Mouse (Mus musculus) lung, adult 2 months (tissue): ENCODE data around the gene Timp3. TPM values are rescaled to one million over a fixed set of nuclear protein-coding genes. Genes with fewer than 3 reads are reported as not detected.

Experiments
- DNase-seq: peaks from one replicate; pipeline ENCODE4 v3.0.0; 2022
- H3K4me1 ChIP-seq: fragments of 200-500 bp; 2 replicates; pipeline ENCODE4 v1.6.1; 2011; ENCODE audit warnings: low read length; ENCODE audit not compliant: control insufficient read depth, insufficient read depth
- H3K4me3 ChIP-seq: fragments of 200-500 bp; replicated peaks from 2 replicates; pipeline ENCODE3; 2011; ENCODE audit warnings: low read depth, mild to moderate bottlenecking, control low read depth, low read length; ENCODE audit errors: extremely low read depth
- CTCF ChIP-seq: fragments of 200-500 bp; IDR thresholded peaks from 2 replicates; pipeline ENCODE4 v1.5.1; 2011; ENCODE audit warnings: mild to moderate bottlenecking, low read length, control low read depth; ENCODE audit not compliant: insufficient read depth
- POLR2A ChIP-seq: fragments of 200-500 bp; IDR thresholded peaks from 2 replicates; pipeline ENCODE4 v1.6.1; 2011; ENCODE audit warnings: low read depth, mild to moderate bottlenecking, control low read depth, low read length, borderline replicate concordance; ENCODE audit errors: extremely low read depth
- WGBS: fragments of 180-500 bp; shearing (Covaris S2); methylation state at CpG from one replicate; pipeline ENCODE4 v1.1.7; 2018; 5-methylcytosine and 5-hydroxymethylcytosine counted together
- polyA plus RNA-seq: library from polyadenylated mRNA; depleted of rRNA; stranded (reverse); fragments of >200 nt; gene quantifications from 2 replicates; pipeline ENCODE4 v1.2.3, GENCODE M21; 2012

Gene Timp3
- polyA plus RNA-seq, 1 experiment: 259 TPM

- peaks cover 8% of the 10 kb centered on the region for H3K4me1 ChIP-seq
- DNase-seq: no peak
- WGBS: 74% methylated on average over 8 of the region's 8 CpGs
- TF ChIP-seq CTCF (no peak), POLR2A (no peak)
- H3K4me3 ChIP-seq: no peak overlapping the region
Observed at GRCm38 (mm10) chr10:86321194-86321593, 21.0 kb downstream of the Timp3 start.

GRCm38 (mm10) chr10:86322006-86322405, 21.8 kb downstream of the Timp3 start:
- WGBS: 65% methylated on average over 1 of the region's 1 CpGs
- no peak for TF ChIP-seq CTCF
- TF ChIP-seq POLR2A: no peak
- Histone ChIP-seq H3K4me3 (no peak overlapping the region), H3K4me1 (peaks cover 8% of the 10 kb centered on the region)
- no peak for DNase-seq

- no peak for DNase-seq
- TF ChIP-seq POLR2A (no peak), CTCF (no peak)
- Histone ChIP-seq H3K4me3 (no peak overlapping the region), H3K4me1 (peaks cover 8% of the 10 kb centered on the region)
- WGBS: 52% methylated on average over 4 of the region's 4 CpGs
Observed at GRCm38 (mm10) chr10:86323275-86323994, 23.3 kb downstream of the Timp3 start.

- no peak for TF ChIP-seq POLR2A
- no peak for TF ChIP-seq CTCF
- H3K4me1 ChIP-seq: peaks cover 12% of the 10 kb centered on the region
- no peak overlapping the region for H3K4me3 ChIP-seq
- WGBS: 41% methylated on average over 6 of the region's 6 CpGs
- DNase-seq: no peak
Observed at GRCm38 (mm10) chr10:86325272-86325671, 25.1 kb downstream of the Timp3 start.

GRCm38 (mm10) chr10:86328143-86328542, 28.0 kb downstream of the Timp3 start:
- DNase-seq: no peak

GRCm38 (mm10) chr10:86328691-86329090, 28.5 kb downstream of the Timp3 start:
- TF ChIP-seq POLR2A (no peak), CTCF (no peak)
- peaks cover 24% of the 10 kb centered on the region for H3K4me1 ChIP-seq
- 67% methylated on average over 2 of the region's 2 CpGs for WGBS
- no peak for DNase-seq
- H3K4me3 ChIP-seq: no peak overlapping the region

More at GRCm38 (mm10) chr10:86328143-86328542, 28.0 kb downstream of the Timp3 start:
- 67% methylated on average over 4 of the region's 4 CpGs for WGBS
- Histone ChIP-seq H3K4me1 (peaks cover 28% of the 10 kb centered on the region), H3K4me3 (no peak overlapping the region)
- TF ChIP-seq POLR2A (no peak), CTCF (no peak)

GRCm38 (mm10) chr10:86329241-86329882, 29.2 kb downstream of the Timp3 start:
- H3K4me1 ChIP-seq: peaks cover 22% of the 10 kb centered on the region

GRCm38 (mm10) chr10:86330993-86331680, 31.0 kb downstream of the Timp3 start:
- no peak overlapping the region for H3K4me3 ChIP-seq
- DNase-seq: no peak
- 60% methylated on average over 5 of the region's 5 CpGs for WGBS
- H3K4me1 ChIP-seq: peaks cover 21% of the 10 kb centered on the region
- TF ChIP-seq CTCF: no peak
- TF ChIP-seq POLR2A: no peak

More at GRCm38 (mm10) chr10:86329241-86329882, 29.2 kb downstream of the Timp3 start:
- no peak for DNase-seq
- TF ChIP-seq CTCF (no peak), POLR2A (no peak)
- no peak overlapping the region for H3K4me3 ChIP-seq
- 80% methylated on average over 8 of the region's 8 CpGs for WGBS

GRCm38 (mm10) chr10:86331681-86332281, 31.6 kb downstream of the Timp3 start:
- WGBS: 21% methylated on average over 7 of the region's 7 CpGs
- DNase-seq: no peak
- no peak overlapping the region for H3K4me3 ChIP-seq
- peaks cover 22% of the 10 kb centered on the region for H3K4me1 ChIP-seq
- TF ChIP-seq CTCF (no peak), POLR2A (no peak)
